In genomic region chr4:46087427-46087771, GRCm38 (mm10) we compare ENCODE assay signal across 13 mouse cellular contexts. TPM values are rescaled to one million over a fixed set of nuclear protein-coding genes. Genes with fewer than 3 reads are reported as not detected.
A peak's percentile ranks its signal among the peaks of the same experiment; 100 is the strongest.
DNase-seq lines count a peak whose midpoint lies in the region; ATAC-seq lines count a peak whose summit lies in the region.
"Had no signal": no experiment of that assay in that cellular context is flagged by ENCODE, and none has a peak within 500 bp of the region (broad histone marks: within the 10 kb centered on the region; RNA-seq: fewer than 3 reads in every experiment).

No protein-coding gene starts in this region.

- no peak for ATAC-seq in heart, embryonic 12.5 days (ENCODE audit: insufficient number of reproducible peaks, low FRiP score)

- peaks cover 45% of the 10 kb centered on the region for H3K4me1 ChIP-seq in heart, embryonic 12.5 days (replicated peaks)
- peaks cover 16% of the 10 kb centered on the region; the same call in 1 of the 2 replicates for H3K4me1 ChIP-seq in forebrain, embryonic 10.5 days

- no peak overlapping the region for H3K4me2 ChIP-seq in heart, embryonic 12.5 days
- H3K4me2 ChIP-seq: embryonic facial prominence, embryonic 15.5 days had no signal

- peaks cover 77% of the 10 kb centered on the region for H3K36me3 ChIP-seq in heart, embryonic 12.5 days
- no peaks in the 10 kb centered on the region for H3K36me3 ChIP-seq in forebrain, embryonic 10.5 days (replicated peaks)
- H3K36me3 ChIP-seq: embryonic facial prominence, embryonic 15.5 days had no signal

- H3K27ac ChIP-seq in heart, embryonic 12.5 days (ENCODE audit: poor library complexity, severe bottlenecking): peak overlapping the region; percentile 55
- no peak overlapping the region for H3K27ac ChIP-seq in forebrain, embryonic 10.5 days
- H3K27ac ChIP-seq: embryonic facial prominence, embryonic 15.5 days; liver, embryonic 14.5 days had no signal

- WGBS in heart, embryonic 12.5 days: 62% methylated on average over 7 of the region's 7 CpGs
- WGBS in forebrain, embryonic 10.5 days: 84% methylated on average over 7 of the region's 7 CpGs

- no peak overlapping the region for H3K9ac ChIP-seq in heart, embryonic 12.5 days
- H3K9ac ChIP-seq: embryonic facial prominence, embryonic 15.5 days; liver, embryonic 14.5 days had no signal

- DNase-seq in heart, postnatal 4 days: no peak
- peak; percentile 90 for DNase-seq in brain, adult 2 months (ENCODE audit: low read depth, low spot score)
- DNase-seq in frontal cortex, postnatal 10 days (ENCODE audit: low spot score in 2 of 2): peak; percentile 27 to 58
- DNase-seq in left cerebral cortex, postnatal 36 days (ENCODE audit: low spot score in 2 of 2): peak; percentile 73 to 79
- no peak for DNase-seq in spleen, postnatal 14 days (ENCODE audit: low spot score in 2 of 2)
- DNase-seq in forebrain, embryonic 10.5 days (ENCODE audit: extremely low spot score, low spot score): no peak
- DNase-seq in kidney, adult 9 months: no peak
- DNase-seq: spleen, adult 18-20 months; thymus, postnatal 4 days had no signal

- H3K27me3 ChIP-seq in heart, embryonic 12.5 days (replicated peaks): no peaks in the 10 kb centered on the region
- no peaks in the 10 kb centered on the region for H3K27me3 ChIP-seq in forebrain, embryonic 10.5 days (ENCODE audit: poor library complexity, severe bottlenecking)
- H3K27me3 ChIP-seq: embryonic facial prominence, embryonic 15.5 days; megakaryocyte, embryonic 14.5 days had no signal

- no peaks in the 10 kb centered on the region for H3K9me3 ChIP-seq in heart, embryonic 12.5 days (replicated peaks)
- no peaks in the 10 kb centered on the region for H3K9me3 ChIP-seq in forebrain, embryonic 10.5 days
- H3K9me3 ChIP-seq: embryonic facial prominence, embryonic 15.5 days; megakaryocyte, embryonic 14.5 days had no signal

- no peak overlapping the region for H3K4me3 ChIP-seq in heart, embryonic 12.5 days
- no peak overlapping the region for H3K4me3 ChIP-seq in forebrain, embryonic 10.5 days
- H3K4me3 ChIP-seq: embryonic facial prominence, embryonic 15.5 days; megakaryocyte, embryonic 14.5 days had no signal

- intact Hi-C loops in left cerebral cortex, postnatal 36 days (cut with DNase I): loop anchor here (2.0 kb wide), 1 partner anchor 49 kb away; the partner anchor contains the start of gene Tmod1

RNA-seq across cellular contexts. Expression of gene Tmod1, which starts 48.7 kb away (rescaled TPM):
- 195 and 203 TPM in 2 replicates for polyA plus RNA-seq in heart, embryonic 12.5 days (2016; fragmentation: Nextera tagmentation; extraction: Ambion mirVana)
- 100 to 1,000 TPM; 278 to 282 TPM for total RNA-seq in heart, postnatal 4 days (2021)
- total RNA-seq in left cerebral cortex, postnatal 36 days (2021): 10 to 100 TPM; 43.6 to 49.5 TPM
- 2.5 and 4.0 TPM in 2 replicates for polyA plus RNA-seq in forebrain, embryonic 10.5 days (2016; fragmentation: Nextera tagmentation; extraction: Ambion mirVana)

RNA-seq across cellular contexts. Expression of gene Ncbp1, which starts 51.0 kb away (rescaled TPM):
- polyA plus RNA-seq in heart, embryonic 12.5 days (2016; fragmentation: Nextera tagmentation; extraction: Ambion mirVana): 54.4 and 55.5 TPM in 2 replicates
- total RNA-seq in heart, postnatal 4 days (2021): 10 to 100 TPM; 35.5 to 36.9 TPM
- total RNA-seq in left cerebral cortex, postnatal 36 days (2021): 10 to 100 TPM; 43.3 to 49.9 TPM
- 139 and 141 TPM in 2 replicates for polyA plus RNA-seq in forebrain, embryonic 10.5 days (2016; fragmentation: Nextera tagmentation; extraction: Ambion mirVana)

RNA-seq across cellular contexts. Expression of gene Tstd2, which starts 51.1 kb away (rescaled TPM):
- 34.2 and 34.9 TPM in 2 replicates for polyA plus RNA-seq in heart, embryonic 12.5 days (2016; fragmentation: Nextera tagmentation; extraction: Ambion mirVana)
- total RNA-seq in heart, postnatal 4 days (2021): 10 to 100 TPM; 19.3 to 20.3 TPM
- 10 to 100 TPM; 14.3 to 21.4 TPM for total RNA-seq in left cerebral cortex, postnatal 36 days (2021)
- 66.9 and 67.4 TPM in 2 replicates for polyA plus RNA-seq in forebrain, embryonic 10.5 days (2016; fragmentation: Nextera tagmentation; extraction: Ambion mirVana)

Comparison
In these comparisons a context has a peak if more than half of its experiments do, and no peak if none do; other contexts are left out.
1. DNase-seq: peak in brain, adult 2 months (single experiment), frontal cortex, postnatal 10 days (2 of 2) and left cerebral cortex, postnatal 36 days (2 of 2); none in heart, postnatal 4 days (single experiment), spleen, postnatal 14 days (0 of 2), forebrain, embryonic 10.5 days (single experiment) and kidney, adult 9 months (single experiment).
2. RNA of gene Tmod1, which starts 48.7 kb away (total RNA-seq): 278 to 282 TPM in heart, postnatal 4 days; 43.6 to 49.5 TPM in left cerebral cortex, postnatal 36 days; every median in the first group is over 4 times any median in the second.